Mouse (Mus musculus): ENCODE data around the gene Hs6st3. TPM values are rescaled to one million over a fixed set of nuclear protein-coding genes. Genes with fewer than 3 reads are reported as not detected.
A peak's percentile ranks its signal among the peaks of the same experiment; 100 is the strongest.

The Hs6st3 gene
- polyA plus RNA-seq, 1 experiment from 2014 or later, result 1.2 TPM

GRCm38 (mm10) chr14:119834008-119834700, 696.0 kb downstream of the Hs6st3 start:
- no peak overlapping the region for H3K4me2 ChIP-seq
- H3K36me3 ChIP-seq, result no peaks in the 10 kb centered on the region
- no peak overlapping the region for H3K9ac ChIP-seq
- H3K9me3 ChIP-seq, result no peaks in the 10 kb centered on the region
- H3K27me3 ChIP-seq, result no peaks in the 10 kb centered on the region
- H3K4me1 ChIP-seq (replicated peaks), result peaks cover 53% of the 10 kb centered on the region
- ATAC-seq (ENCODE audit: low read depth), result no peak
- WGBS, result 33% methylated on average over 8 of the region's 8 CpGs
- H3K4me3 ChIP-seq, result no peak overlapping the region
- no peak overlapping the region for H3K27ac ChIP-seq (replicated peaks)

GRCm38 (mm10) chr14:119836051-119836450, 697.9 kb downstream of the Hs6st3 start:
- no peaks in the 10 kb centered on the region for H3K27me3 ChIP-seq
- WGBS, result 88% methylated on average over 3 of the region's 3 CpGs

GRCm38 (mm10) chr14:119847540-119847939, 709.4 kb downstream of the Hs6st3 start:
- WGBS, result 76% methylated on average over 12 of the region's 12 CpGs
- ATAC-seq (ENCODE audit: low read depth), result no peak

More at GRCm38 (mm10) chr14:119836051-119836450, 697.9 kb downstream of the Hs6st3 start:
- H3K4me2 ChIP-seq, result no peak overlapping the region
- no peak for ATAC-seq (ENCODE audit: low read depth)
- H3K36me3 ChIP-seq, result no peaks in the 10 kb centered on the region
- peaks cover 60% of the 10 kb centered on the region for H3K4me1 ChIP-seq (replicated peaks)
- H3K27ac ChIP-seq (replicated peaks), result no peak overlapping the region
- no peak overlapping the region for H3K9ac ChIP-seq
- H3K9me3 ChIP-seq, result no peaks in the 10 kb centered on the region
- no peak overlapping the region for H3K4me3 ChIP-seq

GRCm38 (mm10) chr14:119848759-119849298, 710.7 kb downstream of the Hs6st3 start:
- no peak for ATAC-seq (ENCODE audit: low read depth)
- H3K36me3 ChIP-seq, result no peaks in the 10 kb centered on the region
- H3K9ac ChIP-seq, result no peak overlapping the region
- H3K4me2 ChIP-seq, result no peak overlapping the region
- H3K9me3 ChIP-seq, result no peaks in the 10 kb centered on the region
- no peak overlapping the region for H3K27ac ChIP-seq (replicated peaks)
- 0 out of 2 replicates have a peak, but pooled peaks cover 6% of the 10 kb centered on the region for H3K27me3 ChIP-seq
- WGBS, result 70% methylated on average over 4 of the region's 4 CpGs
- no peak overlapping the region for H3K4me3 ChIP-seq
- H3K4me1 ChIP-seq (replicated peaks), result peaks cover 18% of the 10 kb centered on the region

More at GRCm38 (mm10) chr14:119847540-119847939, 709.4 kb downstream of the Hs6st3 start:
- no peak overlapping the region for H3K27ac ChIP-seq (replicated peaks)
- H3K27me3 ChIP-seq, result 0 out of 2 replicates have a peak, but pooled peaks cover 6% of the 10 kb centered on the region
- H3K9me3 ChIP-seq, result no peaks in the 10 kb centered on the region
- H3K4me1 ChIP-seq (replicated peaks), result peaks cover 12% of the 10 kb centered on the region
- no peak overlapping the region for H3K4me2 ChIP-seq
- no peaks in the 10 kb centered on the region for H3K36me3 ChIP-seq
- no peak overlapping the region for H3K9ac ChIP-seq
- no peak overlapping the region for H3K4me3 ChIP-seq

- H3K9ac ChIP-seq, result no peak overlapping the region
- WGBS, result 88% methylated on average over 7 of the region's 7 CpGs
- no peak overlapping the region for H3K4me3 ChIP-seq
- H3K4me1 ChIP-seq (replicated peaks), result peaks cover 22% of the 10 kb centered on the region
- H3K9me3 ChIP-seq, result no peaks in the 10 kb centered on the region
- no peak for ATAC-seq (ENCODE audit: low read depth)
- no peak overlapping the region for H3K4me2 ChIP-seq
- H3K27ac ChIP-seq (replicated peaks), result no peak overlapping the region
- H3K36me3 ChIP-seq, result no peaks in the 10 kb centered on the region
- 0 out of 2 replicates have a peak, but pooled peaks cover 6% of the 10 kb centered on the region for H3K27me3 ChIP-seq
These were observed 711.2 kb downstream of the Hs6st3 start for GRCm38 (mm10) chr14:119849338-119849737.

GRCm38 (mm10) chr14:119852139-119852538, 714.0 kb downstream of the Hs6st3 start:
- peaks cover 31% of the 10 kb centered on the region for H3K4me1 ChIP-seq (replicated peaks)
- H3K4me3 ChIP-seq, result no peak overlapping the region
- 9% methylated on average over 5 of the region's 5 CpGs for WGBS
- 0 out of 2 replicates have a peak, but pooled peaks cover 6% of the 10 kb centered on the region for H3K27me3 ChIP-seq
- H3K27ac ChIP-seq (replicated peaks), result peak overlapping the region; percentile 55; the same call in 1 of the 2 replicates
- H3K4me2 ChIP-seq, result peak overlapping the region; percentile 37
- no peaks in the 10 kb centered on the region for H3K9me3 ChIP-seq
- ATAC-seq (ENCODE audit: low read depth), result peak; percentile 59
- peak overlapping the region; percentile 18; the same call in 1 of the 2 replicates for H3K9ac ChIP-seq
- no peaks in the 10 kb centered on the region for H3K36me3 ChIP-seq

- Histone ChIP-seq H3K4me2 (peak overlapping the region; percentile 41), H3K27me3 (no peaks in the 10 kb centered on the region), H3K4me1 (replicated peaks) (peaks cover 29% of the 10 kb centered on the region), H3K36me3 (no peaks in the 10 kb centered on the region), H3K4me3 (no peak overlapping the region), H3K27ac (replicated peaks) (peak overlapping the region; percentile 77), H3K9ac (peak overlapping the region; percentile 31), H3K9me3 (no peaks in the 10 kb centered on the region)
- peak; percentile 84 for ATAC-seq (ENCODE audit: low read depth)
- WGBS, result 51% methylated on average over 23 of the region's 23 CpGs
These were observed 719.5 kb downstream of the Hs6st3 start for GRCm38 (mm10) chr14:119857338-119858291.

GRCm38 (mm10) chr14:119873617-119874016, 735.5 kb downstream of the Hs6st3 start:
- H3K4me2 ChIP-seq, result no peak overlapping the region
- no peak overlapping the region for H3K27ac ChIP-seq (replicated peaks)
- no peaks in the 10 kb centered on the region for H3K4me1 ChIP-seq (replicated peaks)
- no peak overlapping the region for H3K4me3 ChIP-seq
- 90% methylated on average over 4 of the region's 4 CpGs for WGBS
- no peaks in the 10 kb centered on the region for H3K27me3 ChIP-seq
- ATAC-seq (ENCODE audit: low read depth), result no peak
- H3K9me3 ChIP-seq, result no peaks in the 10 kb centered on the region
- H3K9ac ChIP-seq, result no peak overlapping the region
- H3K36me3 ChIP-seq, result no peaks in the 10 kb centered on the region

- Histone ChIP-seq H3K27ac (replicated peaks) (no peak overlapping the region), H3K27me3 (no peaks in the 10 kb centered on the region), H3K36me3 (no peaks in the 10 kb centered on the region), H3K9me3 (peaks cover 6% of the 10 kb centered on the region; the same call in 1 of the 2 replicates), H3K4me2 (no peak overlapping the region), H3K9ac (no peak overlapping the region), H3K4me3 (no peak overlapping the region), H3K4me1 (replicated peaks) (peaks cover 12% of the 10 kb centered on the region)
- WGBS, result 76% methylated on average over 8 of the region's 8 CpGs
- no peak for ATAC-seq (ENCODE audit: low read depth)
These were observed 754.8 kb downstream of the Hs6st3 start for GRCm38 (mm10) chr14:119892922-119893321.

- no peaks in the 10 kb centered on the region for H3K36me3 ChIP-seq
- H3K4me2 ChIP-seq, result no peak overlapping the region
- no peak overlapping the region for H3K9ac ChIP-seq
- H3K27ac ChIP-seq (replicated peaks), result 0 out of 2 replicates have a peak overlapping the region, but pooled peaks have one; percentile 1
- ATAC-seq (ENCODE audit: low read depth), result peak; percentile 87
- 74% methylated on average over 8 of the region's 8 CpGs for WGBS
- H3K4me1 ChIP-seq (replicated peaks), result peaks cover 12% of the 10 kb centered on the region
- H3K4me3 ChIP-seq, result no peak overlapping the region
- no peaks in the 10 kb centered on the region for H3K9me3 ChIP-seq
- H3K27me3 ChIP-seq, result no peaks in the 10 kb centered on the region
These were observed 757.0 kb downstream of the Hs6st3 start for GRCm38 (mm10) chr14:119895097-119895496.

GRCm38 (mm10) chr14:119895765-119896465, 757.8 kb downstream of the Hs6st3 start:
- peak; percentile 25; the same call in 1 of the 2 replicates for ATAC-seq (ENCODE audit: low read depth)
- Histone ChIP-seq H3K4me2 (no peak overlapping the region), H3K36me3 (no peaks in the 10 kb centered on the region), H3K4me3 (no peak overlapping the region), H3K27ac (replicated peaks) (peak overlapping the region; percentile 78), H3K9ac (no peak overlapping the region), H3K4me1 (replicated peaks) (peaks cover 12% of the 10 kb centered on the region), H3K27me3 (no peaks in the 10 kb centered on the region), H3K9me3 (no peaks in the 10 kb centered on the region)
- WGBS, result 45% methylated on average over 10 of the region's 10 CpGs

Measured in neural tube, embryonic 13.5 days (tissue).